Comparison of ENCODE assay signal across 12 mouse cellular contexts in the genomic region with DNA sequence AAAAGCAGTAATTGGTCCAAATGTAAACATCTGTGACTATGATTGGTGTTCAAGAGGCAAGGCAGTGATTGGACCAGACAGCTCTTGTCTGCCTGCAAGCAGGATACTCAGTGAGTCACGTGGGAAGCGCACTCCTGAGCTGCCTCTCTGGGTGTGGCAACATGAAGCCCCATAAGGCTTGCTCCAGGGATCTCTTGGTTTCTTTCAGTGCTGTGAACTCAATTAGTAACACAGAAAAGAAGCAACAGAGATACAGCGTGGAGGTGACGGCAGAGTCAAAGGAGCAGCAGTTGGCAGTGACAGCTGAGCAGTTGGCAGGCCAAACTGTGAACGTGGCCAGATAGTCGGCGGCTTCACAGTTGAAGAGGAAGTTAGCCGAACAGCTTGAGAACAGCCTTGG.
A peak's percentile ranks its signal among the peaks of the same experiment; 100 is the strongest.
DNase-seq lines count a peak whose midpoint lies in the region.
"Had no signal": no experiment of that assay in that cellular context is flagged by ENCODE, and none has a peak within 500 bp of the region (broad histone marks: within the 10 kb centered on the region; RNA-seq: fewer than 3 reads in every experiment).

No protein-coding gene starts in this region.

- H3K27ac ChIP-seq in heart, embryonic 10.5 days: no peak overlapping the region
- H3K27ac ChIP-seq: heart, embryonic 13.5 days; limb, embryonic 10.5 days had no signal

- H3K27me3 ChIP-seq in heart, embryonic 10.5 days (ENCODE audit: insufficient read depth, poor library complexity, severe bottlenecking): no peaks in the 10 kb centered on the region
- H3K27me3 ChIP-seq: heart, embryonic 13.5 days had no signal

- DNase-seq in heart, adult 8-10 months (ENCODE audit: low spot score): peak; percentile 17
- DNase-seq in heart, embryonic 10.5 days (ENCODE audit: low spot score): no peak
- peak; percentile 17 for DNase-seq in NIH3T3 (ENCODE audit: low read depth)
- peak; percentile 81 for DNase-seq in cerebellum, adult 9-10 months
- peak; percentile 18 for DNase-seq in gastrocnemius, postnatal 25 days
- DNase-seq in adipocyte (ENCODE audit: low spot score): no peak
- DNase-seq in kidney, adult 9 months: no peak
- DNase-seq in embryo, embryonic 9.5 days (ENCODE audit: extremely low spot score): no peak
- DNase-seq: thymus, postnatal 25 days had no signal

- 0 out of 2 replicates have a peak, but pooled peaks cover 1% of the 10 kb centered on the region for H3K9me3 ChIP-seq in heart, embryonic 10.5 days
- H3K9me3 ChIP-seq: heart, embryonic 13.5 days; limb, embryonic 10.5 days had no signal

- no peak overlapping the region for H3K4me3 ChIP-seq in heart, embryonic 10.5 days
- H3K4me3 ChIP-seq: erythroblast, embryonic 14.5 days; heart, embryonic 13.5 days; limb, embryonic 10.5 days had no signal

- no peaks in the 10 kb centered on the region for H3K36me3 ChIP-seq in heart, embryonic 10.5 days
- H3K36me3 ChIP-seq: heart, embryonic 13.5 days; limb, embryonic 10.5 days had no signal

- no peaks in the 10 kb centered on the region for H3K4me1 ChIP-seq in heart, embryonic 10.5 days
- H3K4me1 ChIP-seq: heart, embryonic 13.5 days; limb, embryonic 10.5 days had no signal

- WGBS in heart, embryonic 10.5 days: 63% methylated on average over 8 of the region's 8 CpGs

Comparison
In these comparisons a context has a peak if more than half of its experiments do, and no peak if none do; other contexts are left out.
1. DNase-seq: peak in heart, adult 8-10 months (single experiment), NIH3T3 (single experiment), cerebellum, adult 9-10 months (single experiment) and gastrocnemius, postnatal 25 days (single experiment); none in heart, embryonic 10.5 days (single experiment), adipocyte (single experiment), kidney, adult 9 months (single experiment) and embryo, embryonic 9.5 days (single experiment).